Mouse (Mus musculus): ENCODE results near the gene Vmn1r42. TPM values are rescaled to one million over a fixed set of nuclear protein-coding genes. Genes with fewer than 3 reads are reported as not detected.
"Not testable (repeated sequence)": the region's sequence is repeated elsewhere in the genome, so short reads cannot be mapped to it uniquely, and the experiment has no call there.

Gene Vmn1r42
- total RNA-seq (2017) = not detected in 3 replicates

DNA sequence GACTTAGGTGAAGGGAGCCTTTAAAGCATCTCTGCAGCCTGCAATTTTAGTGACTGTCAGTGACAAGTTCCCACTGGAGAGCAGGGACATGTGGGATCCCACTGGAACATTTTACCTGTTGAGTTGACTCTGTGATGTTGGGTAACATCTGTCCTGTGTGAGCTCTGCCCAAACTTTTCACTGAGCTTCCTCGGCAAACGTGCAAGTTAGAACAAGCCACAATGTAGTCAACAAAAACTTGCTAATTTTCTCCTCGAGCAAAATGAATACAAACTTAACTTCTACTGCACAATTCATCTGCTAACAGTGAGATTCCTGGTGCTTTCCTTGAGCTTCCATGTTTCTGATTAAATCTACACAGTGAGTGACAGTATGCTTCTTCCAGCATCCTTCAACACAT, at the start of gene Vmn1r42, which contains the start of gene Vmn1r43:
Gene Vmn1r42, minus strand, starts transcription at position 101 of the 400 bp plus-strand sequence.
Gene Vmn1r43, minus strand, starts transcription at position 101 of the 400 bp plus-strand sequence.
- ATAC-seq (replicated peaks; ENCODE audit: insufficient number of reproducible peaks, low FRiP score, low TSS enrichment, poor library complexity, severe bottlenecking) = not testable (repeated sequence)

DNA sequence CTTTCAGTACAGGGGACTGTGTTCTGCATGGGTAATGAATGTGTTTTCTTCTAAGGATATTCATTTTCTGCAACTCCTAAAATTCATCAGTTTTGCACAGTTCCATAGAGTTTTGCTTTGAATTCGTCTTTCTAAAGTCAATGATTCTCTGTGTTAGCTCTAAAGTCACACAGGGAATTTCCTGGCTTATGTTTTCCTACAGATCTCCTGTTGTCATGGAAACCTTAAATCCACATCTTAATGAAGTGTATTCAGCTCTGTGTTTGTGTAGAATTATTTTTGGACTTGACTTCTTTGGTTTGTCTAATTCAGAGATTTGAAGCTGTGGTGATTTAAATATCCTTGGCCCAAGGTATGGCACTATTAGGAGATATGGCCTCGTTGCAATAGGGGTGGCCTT, 7.6 kb upstream of the Vmn1r42 start:
- ATAC-seq (replicated peaks; ENCODE audit: insufficient number of reproducible peaks, low FRiP score, low TSS enrichment, poor library complexity, severe bottlenecking) = no peak

- no peak for ATAC-seq (replicated peaks; ENCODE audit: insufficient number of reproducible peaks, low FRiP score, low TSS enrichment, poor library complexity, severe bottlenecking)
Measured at GRCm38 (mm10) chr6:89883360-89883759, 7.1 kb upstream of the Vmn1r42 start, which contains the start of gene Vmn1r44. Vmn1r44 (plus strand) TSS chr6:89883660.

DNA sequence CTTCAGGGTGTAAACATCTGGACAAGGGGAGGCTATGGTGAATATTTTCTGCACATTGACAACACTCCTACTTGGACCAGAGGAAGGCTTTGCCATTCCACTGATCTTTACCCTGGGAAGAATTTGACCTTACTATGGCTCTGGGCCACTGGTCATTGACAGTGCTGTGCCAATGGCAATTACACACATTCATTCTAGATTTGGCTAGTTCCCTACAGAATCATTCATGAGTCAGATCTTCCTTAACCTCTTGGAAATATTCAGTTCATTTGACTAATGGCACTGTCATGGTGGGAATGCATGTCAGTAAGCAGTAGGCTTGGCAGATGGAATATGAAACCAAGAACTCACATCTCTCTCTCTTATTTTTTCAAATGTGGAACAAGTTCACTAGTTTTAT, 4.7 kb upstream of the Vmn1r42 start:
- ATAC-seq (replicated peaks; ENCODE audit: insufficient number of reproducible peaks, low FRiP score, low TSS enrichment, poor library complexity, severe bottlenecking) = no peak

DNA sequence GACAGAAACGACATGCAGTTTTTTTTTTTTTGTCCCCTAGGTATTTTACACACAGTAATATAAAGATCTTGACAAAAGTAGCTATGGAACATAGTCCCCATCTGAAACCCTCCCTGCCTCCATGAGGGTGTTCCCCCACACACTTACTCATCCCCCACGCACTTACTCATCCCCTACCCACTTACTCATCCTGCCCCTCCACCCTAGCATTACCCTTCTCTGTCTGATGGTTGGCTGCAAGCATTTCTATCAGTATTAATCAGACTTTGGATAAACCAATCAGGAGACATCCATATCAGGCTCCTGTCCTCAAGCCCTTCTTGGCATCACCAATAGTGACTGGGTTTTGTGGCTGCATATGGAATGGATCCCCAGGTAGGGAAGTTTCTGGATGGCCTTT, 750 bp upstream of the Vmn1r42 start:
- ATAC-seq (replicated peaks; ENCODE audit: insufficient number of reproducible peaks, low FRiP score, low TSS enrichment, poor library complexity, severe bottlenecking) = no peak

DNA sequence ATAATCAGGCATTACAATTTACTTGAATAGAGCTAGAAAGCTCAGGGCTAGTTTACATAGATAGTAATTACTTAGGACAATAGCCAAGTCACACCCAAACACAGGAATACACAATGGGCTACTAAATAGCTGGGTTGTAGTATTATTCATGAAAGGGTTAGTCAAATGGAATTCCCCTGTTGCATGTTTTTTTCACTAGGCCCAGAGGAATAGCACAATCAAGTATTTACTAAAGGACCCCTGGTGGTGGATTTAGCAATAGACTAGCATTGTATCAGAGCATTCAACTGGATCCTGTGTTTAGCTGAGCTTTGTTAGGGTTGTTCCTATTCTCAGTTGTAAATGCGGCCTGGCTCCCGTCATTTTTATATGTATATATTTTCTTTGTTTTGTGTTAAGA, 8.2 kb downstream of the Vmn1r42 start:
- ATAC-seq (replicated peaks; ENCODE audit: insufficient number of reproducible peaks, low FRiP score, low TSS enrichment, poor library complexity, severe bottlenecking) = no peak

- ATAC-seq (replicated peaks; ENCODE audit: insufficient number of reproducible peaks, low FRiP score, low TSS enrichment, poor library complexity, severe bottlenecking) = no peak
Measured at GRCm38 (mm10) chr6:89867276-89867675, 8.9 kb downstream of the Vmn1r42 start.

GRCm38 (mm10) chr6:89863792-89864191, 12.4 kb downstream of the Vmn1r42 start:
- ATAC-seq (replicated peaks; ENCODE audit: insufficient number of reproducible peaks, low FRiP score, low TSS enrichment, poor library complexity, severe bottlenecking) = no peak

DNA sequence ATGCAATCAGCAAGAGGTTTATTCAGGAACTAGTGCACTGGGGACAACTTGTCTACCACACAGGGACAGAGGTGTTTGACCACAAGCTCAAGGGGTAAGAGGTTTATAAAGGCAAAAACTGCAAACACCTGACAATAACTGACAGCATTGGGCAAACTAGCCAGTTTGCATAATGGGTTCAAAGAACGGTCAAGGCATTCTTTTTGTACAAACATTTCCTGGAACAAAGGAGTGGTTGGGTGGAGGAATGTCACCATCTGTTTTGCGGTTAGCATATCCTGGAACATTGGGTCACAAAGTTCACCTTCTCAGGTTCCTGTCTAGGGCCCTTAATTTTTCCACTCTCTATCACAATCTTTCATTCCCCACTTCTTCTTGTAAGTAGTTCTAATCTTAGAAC, 16.4 kb downstream of the Vmn1r42 start:
- ATAC-seq (replicated peaks; ENCODE audit: insufficient number of reproducible peaks, low FRiP score, low TSS enrichment, poor library complexity, severe bottlenecking) = no peak

GRCm38 (mm10) chr6:89857552-89857951, 18.7 kb downstream of the Vmn1r42 start:
- ATAC-seq (replicated peaks; ENCODE audit: insufficient number of reproducible peaks, low FRiP score, low TSS enrichment, poor library complexity, severe bottlenecking) = no peak

Other genes with a start within 250 kb of the Vmn1r42 start
- 2.6 to 6.7 TPM (median 3.6 TPM) in 3 replicates for gene Txnrd3, start 232.4 kb downstream of the Vmn1r42 start, total RNA-seq (2017)
- not detected in 3 replicates for gene Vmn1r40, start 168.9 kb downstream of the Vmn1r42 start, total RNA-seq (2017)
- not detected in 3 replicates for gene Vmn1r41, start 135.6 kb downstream of the Vmn1r42 start, total RNA-seq (2017)
- not detected in 3 replicates for gene Vmn1r43, start within 50 bp of the Vmn1r42 start, total RNA-seq (2017)
- not detected in 3 replicates for gene Vmn1r44, start 7.2 kb upstream of the Vmn1r42 start, total RNA-seq (2017)
- not detected in 3 replicates for gene Vmn1r45, start 64.2 kb upstream of the Vmn1r42 start, total RNA-seq (2017)
- not detected in 3 replicates for gene Vmn1r46, start 92.9 kb upstream of the Vmn1r42 start, total RNA-seq (2017)
- 0.10 TPM in 1 of 3 replicates, not detected in the others for gene Vmn1r47, start 139.7 kb upstream of the Vmn1r42 start, total RNA-seq (2017)
- not detected in 3 replicates for gene Vmn1r48, start 160.4 kb upstream of the Vmn1r42 start, total RNA-seq (2017)
- gene Vmn1r49, start 202.1 kb upstream of the Vmn1r42 start, total RNA-seq (2017) = not detected in 3 replicates
- not detected in 3 replicates for gene Vmn1r50, start 225.0 kb upstream of the Vmn1r42 start, total RNA-seq (2017)
- not detected in 3 replicates for gene Vmn1r51, start 246.2 kb upstream of the Vmn1r42 start, total RNA-seq (2017)